Mouse (Mus musculus): Measurements from ENCODE around the gene Tiam1.
"Not testable (repeated sequence)": the region's sequence is repeated elsewhere in the genome, so short reads cannot be mapped to it uniquely, and the experiment has no call there.

Gene Tiam1

GRCm38 (mm10) chr16:90103726-90104125 is 39.8 kb downstream of the Tiam1 start:
- no peak for DNase-seq

GRCm38 (mm10) chr16:90102596-90102995 is 41.0 kb downstream of the Tiam1 start:
- no peak for DNase-seq

GRCm38 (mm10) chr16:90098191-90098605 is 45.4 kb downstream of the Tiam1 start:
- DNase-seq: no peak

- no peak for DNase-seq
These were observed 45.8 kb downstream of the Tiam1 start for GRCm38 (mm10) chr16:90097769-90098168.

GRCm38 (mm10) chr16:90096011-90096410 is 47.6 kb downstream of the Tiam1 start:
- DNase-seq: no peak

- no peak for DNase-seq
These were observed 50.6 kb downstream of the Tiam1 start for GRCm38 (mm10) chr16:90093015-90093414.

GRCm38 (mm10) chr16:90091906-90092305 is 51.7 kb downstream of the Tiam1 start:
- DNase-seq: no peak

- DNase-seq: no peak
These were observed 52.4 kb downstream of the Tiam1 start for GRCm38 (mm10) chr16:90091112-90091720.

- DNase-seq: no peak
These were observed 53.2 kb downstream of the Tiam1 start for GRCm38 (mm10) chr16:90090368-90090767.

- no peak for DNase-seq
These were observed 56.3 kb downstream of the Tiam1 start for GRCm38 (mm10) chr16:90087256-90087655.

GRCm38 (mm10) chr16:90086111-90086510 is 57.5 kb downstream of the Tiam1 start:
- no peak for DNase-seq

GRCm38 (mm10) chr16:90085580-90085979 is 58.0 kb downstream of the Tiam1 start:
- DNase-seq: no peak

GRCm38 (mm10) chr16:90081125-90081524 is 62.4 kb downstream of the Tiam1 start:
- DNase-seq: no peak

GRCm38 (mm10) chr16:90078806-90079381 is 64.7 kb downstream of the Tiam1 start:
- no peak for DNase-seq

- DNase-seq: peak; percentile 51
These were observed 70.1 kb downstream of the Tiam1 start for GRCm38 (mm10) chr16:90073510-90073909.

- DNase-seq: peak; percentile 78
These were observed 70.9 kb downstream of the Tiam1 start for GRCm38 (mm10) chr16:90072651-90073050.

- DNase-seq: not testable (repeated sequence)
These were observed 72.4 kb downstream of the Tiam1 start for GRCm38 (mm10) chr16:90071125-90071524.

GRCm38 (mm10) chr16:90070104-90070503 is 73.5 kb downstream of the Tiam1 start:
- DNase-seq: no peak

- no peak for DNase-seq
These were observed 74.4 kb downstream of the Tiam1 start for GRCm38 (mm10) chr16:90069197-90069596.

- peak; percentile 74 for DNase-seq
These were observed 90.6 kb downstream of the Tiam1 start for GRCm38 (mm10) chr16:90052905-90053519.

GRCm38 (mm10) chr16:90052409-90052808 is 91.2 kb downstream of the Tiam1 start:
- no peak for DNase-seq

GRCm38 (mm10) chr16:90051051-90051450 is 92.5 kb downstream of the Tiam1 start:
- no peak for DNase-seq

- no peak for DNase-seq
These were observed 95.7 kb downstream of the Tiam1 start for GRCm38 (mm10) chr16:90047841-90048240.

GRCm38 (mm10) chr16:90046494-90047158 is 96.9 kb downstream of the Tiam1 start:
- no peak for DNase-seq
